Mouse (Mus musculus) liver, embryonic 14.5 days (tissue): Measurements from ENCODE around the gene Cnnm2. TPM values are rescaled to one million over a fixed set of nuclear protein-coding genes. Genes with fewer than 3 reads are reported as not detected.

Experiments used
- ATAC-seq: fragments of 200-750 bp; cut with Nextera tagmentation; 2 replicates; pipeline ENCODE4 v1.8.0; 2017; ENCODE audit warnings: moderate number of reproducible peaks, mild to moderate bottlenecking, moderate library complexity; ENCODE audit not compliant: insufficient read depth
- DNase-seq, 3 experiments: peaks; one replicate each; pipeline ENCODE4 v3.0.0-alpha.2; 2012 to 2013; ENCODE audit warnings: low read depth in 3 of 3, low spot score in 3 of 3
- H3K27ac ChIP-seq: fragments of 300-500 bp; sonication (generic); 2 replicates; pipeline ENCODE4 v1.5.1; 2014; ENCODE audit warnings: moderate library complexity, mild to moderate bottlenecking, control low read depth, inconsistent platforms
- H3K27me3 ChIP-seq: fragments of 300-500 bp; sonication (generic); 2 replicates; pipeline ENCODE4 v1.6.1; 2014; ENCODE audit warnings: mild to moderate bottlenecking, low read length, moderate library complexity; ENCODE audit not compliant: control insufficient read depth, insufficient read depth
- H3K36me3 ChIP-seq: fragments of 300-500 bp; sonication (generic); replicated peaks from 2 replicates; pipeline ENCODE4 v1.6.1; 2014; ENCODE audit warnings: low read depth; ENCODE audit not compliant: control insufficient read depth, insufficient read depth
- H3K4me1 ChIP-seq, 2 experiments: fragments of 200-500 bp in 1 of 2; fragments of 300-500 bp in 1 of 2; sonication (generic) in 1 of 2; replicated peaks; 2 replicates each; pipeline ENCODE4 v1.6.1; 2012 to 2014; ENCODE audit warnings: antibody characterized with exemption in 1 of 2, inconsistent platforms in 1 of 2, low read length in 1 of 2; ENCODE audit not compliant: control insufficient read depth in 2 of 2, insufficient read depth in 2 of 2
- H3K4me2 ChIP-seq: fragments of 300-500 bp; sonication (generic); 2 replicates; pipeline ENCODE4 v1.6.1; 2014; ENCODE audit warnings: low read depth, mild to moderate bottlenecking, control low read depth, moderate library complexity
- H3K4me3 ChIP-seq, 2 experiments: fragments of 200-500 bp in 1 of 2; fragments of 300-500 bp in 1 of 2; sonication (generic) in 1 of 2; 2 replicates each; pipeline ENCODE4 v1.5.1; 2012 to 2014; ENCODE audit warnings: low read depth in 2 of 2, low read length in 2 of 2, mild to moderate bottlenecking in 2 of 2, control low read depth in 1 of 2, inconsistent platforms in 1 of 2, moderate library complexity in 1 of 2; ENCODE audit not compliant: insufficient read depth in 1 of 2
- H3K9ac ChIP-seq: fragments of 300-500 bp; sonication (generic); replicated peaks from 2 replicates; pipeline ENCODE4 v1.6.1; 2014; ENCODE audit warnings: mild to moderate bottlenecking, control low read depth, moderate library complexity
- H3K9me3 ChIP-seq: fragments of 300-500 bp; sonication (generic); 2 replicates; pipeline ENCODE4 v1.6.1; 2016; ENCODE audit warnings: low read length, mixed read lengths; ENCODE audit not compliant: control insufficient read depth
- CTCF ChIP-seq: IDR thresholded peaks from 2 replicates; pipeline ENCODE4 v1.5.1; 2016; ENCODE audit warnings: antibody characterized with exemption, low read depth, control low read depth
- EP300 ChIP-seq: IDR thresholded peaks from 2 replicates; pipeline ENCODE4 v1.6.1; 2016; ENCODE audit warnings: antibody characterized with exemption, low read depth
- WGBS: fragments of 180-500 bp; shearing (Covaris S2); extraction: QIAGEN DNeasy Blood & Tissue Kit; methylation state at CpG from one replicate; pipeline ENCODE4 v1.1.7; 2014; ENCODE audit not compliant: insufficient replicate concordance; 5-methylcytosine and 5-hydroxymethylcytosine counted together
- polyA plus RNA-seq, 2 experiments: library from polyadenylated mRNA; depleted of rRNA in 1 of 2; stranded (reverse) in 1 of 2; unstranded in 1 of 2; fragments of >200 nt; fragmentation: Nextera tagmentation in 1 of 2; extraction: Ambion mirVana in 1 of 2; gene quantifications; 2 replicates each; pipeline versions ENCODE4 v1.2.1 to v1.2.3; 2012 to 2014

The Cnnm2 gene
- polyA plus RNA-seq, 2 experiments: 1.5 to 1.7 TPM

GRCm38 (mm10) chr19:46766125-46766524, 4.7 kb downstream of the Cnnm2 start:
- Histone ChIP-seq H3K4me1 (peaks cover 9 to 13% of the 10 kb centered on the region in 2 experiments), H3K36me3 (no peaks in the 10 kb centered on the region), H3K9me3 (no peaks in the 10 kb centered on the region), H3K27me3 (peaks cover 12% of the 10 kb centered on the region), H3K9ac (no peak overlapping the region), H3K4me3 (no peak overlapping the region), H3K27ac (no peak overlapping the region; the same call in 1 of the 2 replicates), H3K4me2 (peak overlapping the region; percentile 43)
- ATAC-seq (no peak), DNase-seq (no peak)
- WGBS: 25% methylated on average over 5 of the region's 5 CpGs
- no peak for TF ChIP-seq CTCF
- TF ChIP-seq EP300: no peak

GRCm38 (mm10) chr19:46769759-46770158, 8.4 kb downstream of the Cnnm2 start:
- Histone ChIP-seq H3K4me3 (no peak overlapping the region), H3K4me1 (peaks cover 0 to 4% of the 10 kb centered on the region in 2 experiments; a peak in 3 of 4 replicates), H3K27me3 (no peaks in the 10 kb centered on the region), H3K4me2 (no peak overlapping the region), H3K36me3 (no peaks in the 10 kb centered on the region), H3K9ac (no peak overlapping the region), H3K27ac (no peak overlapping the region), H3K9me3 (no peaks in the 10 kb centered on the region)
- WGBS: 72% methylated on average over 11 of the region's 11 CpGs
- DNase-seq (no peak), ATAC-seq (no peak)
- no peak for TF ChIP-seq CTCF
- no peak for TF ChIP-seq EP300

- Histone ChIP-seq H3K4me2 (no peak overlapping the region), H3K4me3 (no peak overlapping the region), H3K4me1 (peaks cover 0 to 4% of the 10 kb centered on the region in 2 experiments; a peak in 1 of 4 replicates), H3K9me3 (no peaks in the 10 kb centered on the region), H3K27ac (no peak overlapping the region), H3K9ac (no peak overlapping the region), H3K36me3 (no peaks in the 10 kb centered on the region), H3K27me3 (no peaks in the 10 kb centered on the region)
- WGBS: 77% methylated on average over 6 of the region's 6 CpGs
- ATAC-seq: no peak
- no peak for TF ChIP-seq EP300
- TF ChIP-seq CTCF: no peak
- DNase-seq: no peak
Observed at GRCm38 (mm10) chr19:46771801-46772200, 10.4 kb downstream of the Cnnm2 start.

GRCm38 (mm10) chr19:46776391-46776790, 15.0 kb downstream of the Cnnm2 start:
- no peak overlapping the region for H3K4me2 ChIP-seq
- no peak overlapping the region for H3K27ac ChIP-seq
- ATAC-seq (no peak), DNase-seq (no peak)
- H3K9me3 ChIP-seq: no peaks in the 10 kb centered on the region
- H3K36me3 ChIP-seq: no peaks in the 10 kb centered on the region
- H3K4me1 ChIP-seq: peaks cover 3 to 4% of the 10 kb centered on the region in 2 experiments; a peak in 2 of 4 replicates
- TF ChIP-seq EP300: no peak
- no peak for TF ChIP-seq CTCF
- H3K4me3 ChIP-seq: no peak overlapping the region
- 63% methylated on average over 5 of the region's 5 CpGs for WGBS
- H3K9ac ChIP-seq: no peak overlapping the region
- no peaks in the 10 kb centered on the region for H3K27me3 ChIP-seq

- ATAC-seq (no peak), DNase-seq (no peak)
- Histone ChIP-seq H3K4me2 (no peak overlapping the region), H3K9me3 (no peaks in the 10 kb centered on the region), H3K36me3 (no peaks in the 10 kb centered on the region), H3K27me3 (no peaks in the 10 kb centered on the region), H3K4me3 (no peak overlapping the region), H3K27ac (no peak overlapping the region), H3K4me1 (peaks cover 3 to 4% of the 10 kb centered on the region in 2 experiments; a peak in 2 of 4 replicates), H3K9ac (no peak overlapping the region)
- TF ChIP-seq CTCF (no peak), EP300 (no peak)
- whole genome bisulfite sequencing: 66% methylated on average over 3 of the region's 3 CpGs
Observed at GRCm38 (mm10) chr19:46776850-46777249, 15.5 kb downstream of the Cnnm2 start.
